Mouse (Mus musculus): ENCODE data around the gene Ccdc33.

Ccdc33 gene

DNA sequence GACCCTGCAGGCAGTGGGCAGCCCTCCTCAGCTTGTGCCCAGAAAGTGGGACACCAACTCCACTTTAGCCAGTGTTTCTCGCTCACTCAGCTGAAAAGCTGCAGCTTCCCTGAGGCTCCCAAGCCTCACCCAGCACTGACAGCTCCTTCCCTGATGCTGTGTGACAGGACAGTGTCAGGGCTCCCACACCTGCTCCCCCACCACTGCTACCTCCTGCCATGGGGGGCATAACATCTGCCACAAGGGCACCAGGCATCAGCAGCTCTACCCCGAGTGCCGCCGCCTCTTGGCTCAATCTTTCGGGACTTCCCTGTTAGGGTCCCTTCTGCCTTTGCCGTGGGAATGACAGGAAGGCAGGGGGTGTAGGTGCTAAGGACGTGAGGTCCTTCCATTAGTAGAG, 132.3 kb downstream of the Ccdc33 start:
- DNase-seq (ENCODE audit: low read depth in 1 of 2, low spot score in 2 of 2) = no peak

DNA sequence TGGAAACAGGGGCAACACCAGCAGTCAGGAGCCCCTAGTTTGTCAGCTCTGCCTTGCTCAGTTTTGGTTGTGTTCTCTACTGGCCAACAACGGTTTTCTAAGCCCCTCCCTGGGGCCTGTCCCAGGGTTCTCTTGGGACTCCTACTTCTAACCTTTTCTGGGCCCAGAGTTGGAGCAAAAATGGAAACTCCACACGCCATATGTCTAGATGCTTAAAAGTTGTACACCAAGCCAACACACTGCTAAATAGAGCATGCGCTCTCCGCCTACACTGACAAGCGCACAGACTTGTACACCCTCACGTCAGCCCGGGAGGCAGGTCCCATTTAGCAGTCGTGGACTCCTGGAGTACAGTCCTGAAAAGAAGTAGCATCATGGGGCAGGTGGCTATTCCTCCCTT, 133.3 kb downstream of the Ccdc33 start:
- no peak for DNase-seq (ENCODE audit: low read depth in 1 of 2, low spot score in 2 of 2)

DNA sequence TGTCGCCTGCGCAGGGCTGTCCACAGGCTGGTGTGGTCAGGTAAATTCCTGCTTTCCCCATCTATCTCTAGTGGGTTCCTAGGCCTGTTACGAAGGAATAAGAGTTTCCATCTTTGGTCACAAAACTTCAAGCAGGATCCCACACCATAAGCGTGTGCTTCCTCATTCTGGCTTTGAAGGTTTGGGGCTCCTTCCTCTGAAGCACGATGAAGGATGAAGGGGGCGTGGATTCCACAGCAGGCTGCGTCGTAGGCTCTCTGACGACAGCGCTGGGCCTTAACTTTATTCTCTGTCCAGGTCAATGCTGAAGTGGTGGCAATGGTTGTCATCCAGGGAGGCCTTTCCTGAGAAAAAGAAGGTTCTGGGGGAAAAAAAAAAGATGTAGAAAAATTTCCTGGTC, 138.1 kb downstream of the Ccdc33 start:
- DNase-seq (ENCODE audit: low read depth in 1 of 2, low spot score in 2 of 2) = no peak

DNA sequence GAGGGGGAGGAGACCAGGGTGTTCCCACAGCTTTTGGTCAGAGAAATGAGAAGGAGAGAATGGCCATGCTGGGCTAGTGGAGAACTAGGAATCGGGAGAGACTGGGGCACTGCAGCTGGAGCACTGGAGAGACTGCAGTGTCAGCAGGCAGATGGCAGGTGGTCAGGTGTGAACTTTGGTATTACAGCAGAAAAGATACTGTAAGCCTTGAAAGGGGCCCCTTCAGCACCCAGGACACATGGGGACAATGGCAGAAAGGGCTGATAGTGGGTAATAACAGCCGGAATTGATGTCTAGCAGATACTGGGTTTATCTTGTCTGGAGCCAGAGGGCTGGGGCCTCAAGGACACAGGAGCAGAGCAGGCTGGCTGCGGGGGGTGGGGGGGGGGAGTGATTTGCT, 139.8 kb downstream of the Ccdc33 start:
- DNase-seq (ENCODE audit: low read depth in 1 of 2, low spot score in 2 of 2) = no peak

All from monocyte, adult 2 months (primary cell).